Mouse (Mus musculus) brown adipose tissue, adult 24 weeks (tissue): ENCODE results near the gene Pcolce2. TPM values are rescaled to one million over a fixed set of nuclear protein-coding genes. Genes with fewer than 3 reads are reported as not detected.

ENCODE experiments used
- H3K27ac ChIP-seq: fragments of 200-500 bp; replicated peaks from 2 replicates; pipeline ENCODE4 v1.5.1; 2012; ENCODE audit warnings: low read depth, mild to moderate bottlenecking, low read length
- H3K4me1 ChIP-seq: fragments of 200-500 bp; 2 replicates; pipeline ENCODE4 v1.6.1; 2012; ENCODE audit warnings: low read length, mixed read lengths; ENCODE audit not compliant: control insufficient read depth, insufficient read depth, insufficient read length
- H3K4me3 ChIP-seq: fragments of 200-500 bp; 2 replicates; pipeline ENCODE4 v1.5.1; 2012; ENCODE audit warnings: low read depth, mild to moderate bottlenecking, low read length, moderate library complexity; ENCODE audit not compliant: insufficient read depth
- polyA plus RNA-seq: library from polyadenylated mRNA; stranded (reverse); fragments of >200 nt; gene quantifications from 2 replicates; pipeline ENCODE4 v1.2.4, GENCODE M21; 2012; ENCODE audit not compliant: missing spikeins, insufficient read depth, insufficient read length

Pcolce2 gene
- polyA plus RNA-seq, 1 experiment: 12.2 TPM

DNA sequence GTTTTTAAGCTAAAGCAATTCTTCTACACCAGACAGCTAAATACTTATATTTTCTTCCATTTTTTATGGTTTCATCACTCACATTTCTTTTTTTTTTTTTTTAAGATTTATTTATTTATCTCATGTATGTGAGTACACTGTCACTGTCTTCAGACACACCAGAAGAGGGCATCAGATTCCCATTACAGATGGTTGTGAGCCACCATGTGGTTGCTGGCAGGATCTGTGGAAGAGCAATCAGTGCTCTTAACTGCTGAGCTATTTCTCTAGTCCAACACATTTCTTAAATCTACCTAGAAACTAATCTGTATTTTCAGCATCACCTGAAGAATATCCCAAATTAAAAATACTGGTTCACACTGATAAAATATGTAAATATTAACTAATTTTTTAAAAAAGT, 98.8 kb downstream of the Pcolce2 start:
- no peaks in the 10 kb centered on the region for H3K4me1 ChIP-seq
- H3K4me3 ChIP-seq: no peak overlapping the region

GRCm38 (mm10) chr9:95744845-95745613, 107.6 kb downstream of the Pcolce2 start:
- Histone ChIP-seq H3K4me1 (peaks cover 4% of the 10 kb centered on the region), H3K4me3 (no peak overlapping the region), H3K27ac (no peak overlapping the region)

More for the DNA sequence above, 98.8 kb downstream of the Pcolce2 start:
- no peak overlapping the region for H3K27ac ChIP-seq

- Histone ChIP-seq H3K4me1 (peaks cover 4% of the 10 kb centered on the region), H3K27ac (no peak overlapping the region), H3K4me3 (no peak overlapping the region)
These were observed 109.9 kb downstream of the Pcolce2 start for GRCm38 (mm10) chr9:95747298-95747697.

Other genes with a start within 250 kb of the Pcolce2 start
- 0.54 TPM in 1 of 2 replicates, not detected in the other for gene Chst2, start 230.9 kb upstream of the Pcolce2 start, polyA plus RNA-seq
- 29.8 and 33.4 TPM in 2 replicates for gene U2surp, start 125.6 kb upstream of the Pcolce2 start, polyA plus RNA-seq
- 26.8 and 39.3 TPM in 2 replicates for gene Paqr9, start 77.9 kb upstream of the Pcolce2 start, polyA plus RNA-seq
- gene Trpc1, start 112.8 kb downstream of the Pcolce2 start, polyA plus RNA-seq: 0.88 and 0.99 TPM in 2 replicates
- gene Pls1, start 207.7 kb downstream of the Pcolce2 start, polyA plus RNA-seq: not detected in 2 replicates
- 3.9 and 5.4 TPM in 2 replicates for gene Atr, start 220.0 kb downstream of the Pcolce2 start, polyA plus RNA-seq